Mouse (Mus musculus) monocyte, adult 2 months (primary cell): Measurements from ENCODE around the gene Cog2.

Experiments
- DNase-seq, 2 experiments: peaks; one replicate each; pipeline ENCODE4 v3.0.0; 2022; ENCODE audit warnings: low spot score in 2 of 2, low read depth in 1 of 2

Gene Cog2

DNA sequence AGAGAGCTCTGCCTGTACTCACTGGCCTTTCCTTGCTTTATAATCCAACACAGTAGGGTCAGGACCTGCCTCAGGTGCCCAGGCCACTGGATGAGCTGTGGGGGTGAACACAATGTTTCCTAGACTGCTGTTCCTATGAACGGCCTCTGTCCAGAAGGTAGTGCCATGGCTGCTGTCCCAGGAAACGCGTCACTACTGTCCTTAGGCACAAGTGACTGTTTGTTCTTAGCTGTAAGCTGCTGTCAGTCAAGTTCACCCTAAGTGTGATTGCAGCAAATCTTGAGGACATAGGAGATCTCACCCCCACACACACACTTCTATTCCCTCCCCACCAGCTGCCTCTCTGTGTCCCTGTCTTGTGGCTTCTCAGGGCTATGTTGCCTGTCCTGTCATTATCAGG lies 47.0 kb downstream of the Cog2 start:
- DNase-seq, result no peak

DNA sequence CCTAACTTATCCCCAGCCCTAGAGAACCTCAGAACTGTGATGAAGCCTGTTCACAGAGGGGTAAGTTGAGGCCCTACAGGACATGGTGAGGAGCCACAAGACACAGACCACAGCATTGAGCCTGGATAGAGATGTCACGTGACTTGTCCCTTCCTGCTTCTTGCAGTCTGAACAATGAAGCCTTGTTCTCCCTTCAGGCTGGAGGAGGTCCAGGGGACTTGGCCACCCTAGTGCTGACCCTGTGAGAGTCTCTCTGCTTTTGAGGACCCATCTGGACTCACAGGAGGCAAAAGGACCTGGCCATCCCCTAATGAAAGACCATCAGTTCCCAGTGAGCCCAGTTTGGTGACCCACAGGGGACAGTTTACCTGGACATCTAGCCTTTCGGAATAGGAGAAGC lies 48.5 kb downstream of the Cog2 start:
- DNase-seq, result no peak

DNA sequence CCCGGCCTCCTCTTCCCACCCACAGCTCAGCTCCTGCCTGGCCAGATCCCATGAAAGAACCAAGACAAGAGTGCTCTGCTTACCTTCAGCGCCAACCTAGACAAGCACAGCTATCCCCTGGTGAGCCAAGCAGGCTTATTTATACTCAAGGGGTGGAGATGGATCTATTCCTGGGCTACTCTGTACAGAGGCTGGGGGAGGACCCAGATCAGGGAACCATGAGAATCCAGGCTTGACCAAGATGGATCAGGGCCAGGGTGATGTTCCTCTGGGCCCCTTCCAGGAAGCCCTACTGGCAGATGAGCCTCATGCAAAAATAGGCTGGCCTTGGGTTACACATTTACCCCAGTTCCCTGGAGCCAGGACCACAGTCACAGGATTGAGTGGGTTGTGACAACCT lies 49.0 kb downstream of the Cog2 start, which contains the start of gene Agt:
Gene Agt (minus strand): TSS at position 114 of the 400 bp plus-strand sequence.
- DNase-seq, result no peak

GRCm38 (mm10) chr8:124571732-124572429 lies 51.3 kb downstream of the Cog2 start:
- no peak for DNase-seq

DNA sequence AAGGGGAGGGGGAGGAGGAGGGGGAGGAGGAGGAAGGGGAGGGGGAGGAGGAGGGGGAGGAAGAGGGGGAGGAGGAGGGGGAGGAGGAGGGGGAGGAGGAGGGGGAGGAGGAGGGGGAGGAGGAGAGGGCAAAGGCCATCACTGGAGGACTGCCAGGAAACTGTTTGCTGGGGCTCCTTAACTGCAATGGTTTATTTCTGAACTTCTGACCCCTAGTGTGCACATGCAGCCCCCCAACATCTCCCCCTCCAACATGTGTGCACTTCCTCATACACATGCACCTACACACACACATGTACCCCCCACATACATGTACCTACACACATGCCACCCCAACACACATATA lies 51.8 kb downstream of the Cog2 start:
- DNase-seq, result no peak

- peak in 1 of 2 experiments; percentile 53 for DNase-seq
These were observed 53.2 kb downstream of the Cog2 start for GRCm38 (mm10) chr8:124573552-124574340.

DNA sequence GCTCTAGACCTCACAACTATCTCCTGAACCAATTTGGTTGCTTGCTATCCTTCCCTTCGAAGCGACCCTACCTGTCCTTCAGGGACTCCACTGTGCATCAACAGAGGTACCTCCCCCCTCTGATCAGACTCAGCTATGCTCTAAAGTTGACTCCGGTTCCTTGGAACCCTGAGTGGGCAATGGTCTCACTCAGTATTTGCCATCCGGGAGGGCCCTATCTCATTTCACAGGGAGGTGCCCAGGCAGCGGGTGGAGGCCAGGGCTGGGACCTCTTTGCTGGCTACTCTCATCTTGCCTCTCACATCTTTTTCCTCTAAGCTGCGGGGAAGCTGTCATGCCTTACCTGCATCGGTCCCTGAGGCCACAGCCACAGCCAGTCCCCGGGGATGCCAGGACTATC lies 55.2 kb downstream of the Cog2 start, which contains the start of gene Capn9:
Gene Capn9 (plus strand): TSS at position 301 of the 400 bp plus-strand sequence.
- no peak for DNase-seq

DNA sequence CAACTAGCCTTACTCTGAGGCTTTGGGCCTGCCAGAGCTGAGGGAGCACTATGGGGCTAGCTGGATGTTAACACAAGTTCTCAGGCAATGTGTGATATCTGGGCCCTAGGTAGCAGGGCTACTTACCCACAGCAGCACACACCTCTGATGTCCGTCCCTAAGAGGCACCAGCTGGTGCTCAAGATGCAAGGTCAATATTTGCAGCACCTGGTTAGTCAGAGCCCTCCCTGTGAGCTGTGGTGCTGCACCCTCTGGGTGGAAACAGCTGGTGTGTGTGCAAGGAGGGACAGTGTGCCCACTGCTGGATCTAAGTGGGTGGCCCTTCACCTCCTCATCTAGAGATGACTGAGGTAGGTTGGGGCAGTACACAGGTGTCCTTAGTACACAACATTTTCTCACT lies 56.2 kb downstream of the Cog2 start:
- no peak for DNase-seq

DNA sequence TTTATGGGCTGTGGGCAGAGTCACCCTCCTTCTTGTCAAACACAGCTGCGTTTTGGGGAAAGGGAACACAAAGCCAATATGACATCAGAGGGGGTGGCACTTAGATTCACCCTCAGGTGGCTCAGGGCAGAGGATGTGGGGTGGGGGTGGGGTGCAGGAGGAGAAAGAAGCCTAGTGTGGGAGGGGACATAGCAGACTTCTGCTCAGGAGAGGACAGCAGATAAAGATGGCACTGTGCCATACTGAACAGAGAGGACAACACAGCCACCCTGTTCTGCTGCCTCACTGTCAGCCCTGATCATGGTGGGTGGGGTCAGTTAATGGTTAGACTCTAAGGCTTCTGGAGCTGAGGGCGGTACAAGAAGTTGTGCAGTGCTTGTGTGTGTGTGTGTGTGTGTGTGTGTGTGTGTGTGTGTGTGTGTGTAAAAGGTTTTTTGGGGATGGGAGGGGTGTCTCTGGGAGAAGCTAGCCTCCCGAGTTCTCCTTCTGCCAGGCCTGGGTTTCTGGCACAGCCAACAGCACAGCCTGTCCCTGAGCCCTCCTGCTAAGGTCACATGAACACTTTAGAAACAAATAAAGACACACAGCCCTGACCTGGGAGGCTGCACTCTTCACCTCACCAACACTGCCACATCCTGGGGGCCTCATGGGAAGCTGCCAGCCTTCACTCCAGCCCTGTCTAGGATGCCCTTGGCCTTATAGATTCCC lies 65.3 kb downstream of the Cog2 start:
- DNase-seq, result no peak

GRCm38 (mm10) chr8:124586556-124586955 lies 66.0 kb downstream of the Cog2 start:
- no peak for DNase-seq

GRCm38 (mm10) chr8:124589393-124589792 lies 68.8 kb downstream of the Cog2 start:
- DNase-seq, result no peak
